Mouse (Mus musculus) Patski (cell line): ENCODE results near the gene Fbxo46. TPM values are rescaled to one million over a fixed set of nuclear protein-coding genes. Genes with fewer than 3 reads are reported as not detected.

ENCODE experiments used
- ATAC-seq: fragments of 100-300 bp; one replicate; pipeline ENCODE4 v1.8.0; 2021
- CTCF ChIA-PET: fragments of 350-600 bp; sonication (Branson Sonifier 250); formaldehyde crosslinking; loops from one replicate; lab custom pipeline; 2022; ENCODE audit warnings: inconsistent platforms; lab: Charles Lee
- POLR2A ChIA-PET: fragments of 350-600 bp; sonication (Branson Sonifier 250); formaldehyde crosslinking; loops from one replicate; lab custom pipeline; 2022; ENCODE audit warnings: antibody characterized with exemption, inconsistent platforms; lab: Charles Lee
- DNase-seq: peaks from one replicate; pipeline ENCODE4 v3.0.0-alpha.2; 2011; ENCODE audit warnings: low read depth, low spot score
- H3K27me3 ChIP-seq: fragments of 371-371 bp; one replicate; pipeline ENCODE4 v1.5.1; 2021
- CTCF ChIP-seq: fragments of 100-300 bp; IDR thresholded peaks from one replicate; pipeline ENCODE4 v1.5.1; 2021
- in situ Hi-C: fragments of 300-500 bp; cut with MboI; formaldehyde crosslinking; loops from 3 replicates; pipeline ENCODE4 v1.11.1; 2018; ENCODE audit warnings: low pct_unique_long_range_greater_than_20kb, mixed read lengths
- polyA plus RNA-seq: library from polyadenylated mRNA; unstranded; gene quantifications from one replicate; pipeline ENCODE4 v1.2.3, GENCODE M21; 2021

Gene Fbxo46
- polyA plus RNA-seq, 1 experiment from 2014 or later, result 13.0 TPM

- TF ChIP-seq CTCF, result no peak
- in situ Hi-C loops, result no loop called here
- H3K27me3 ChIP-seq, result no peaks in the 10 kb centered on the region
- CTCF ChIA-PET, result interaction anchor here (0.9 to 1.3 kb wide), 5 partner anchors 13 to 51 kb away, joined by 3 to 9 read pairs (median 4); no protein-coding TSS in a partner anchor
- DNase-seq (no peak), ATAC-seq (no peak)
- POLR2A ChIA-PET, result no interaction called here
Observed at GRCm38 (mm10) chr7:19158601-19159000, 38.9 kb downstream of the Fbxo46 start.

GRCm38 (mm10) chr7:19159411-19159810 lies 39.8 kb downstream of the Fbxo46 start:
- in situ Hi-C loops, result no loop called here
- ATAC-seq (no peak), DNase-seq (no peak)
- H3K27me3 ChIP-seq, result no peaks in the 10 kb centered on the region
- CTCF ChIA-PET, result no interaction called here
- TF ChIP-seq CTCF, result no peak
- POLR2A ChIA-PET, result no interaction called here

DNA sequence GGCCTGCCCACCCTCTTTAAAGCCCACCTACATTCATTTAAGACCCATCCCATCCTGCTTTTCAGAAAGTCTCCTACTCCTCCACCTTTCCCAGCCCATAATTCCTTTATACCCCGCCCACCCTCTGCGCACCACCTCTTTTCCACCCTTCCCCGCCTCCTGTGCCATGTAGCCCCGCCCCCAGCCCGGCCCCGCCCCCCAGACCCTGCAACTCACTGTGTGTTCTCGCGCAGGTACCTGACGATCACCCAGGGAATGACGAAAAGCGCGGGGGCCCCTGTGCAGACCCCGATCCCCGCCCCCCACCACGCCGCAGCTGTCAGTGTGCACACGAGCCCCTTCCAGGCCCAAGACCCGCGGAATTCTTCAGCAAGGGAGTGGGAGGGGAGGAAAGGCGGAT lies 40.5 kb downstream of the Fbxo46 start:
- DNase-seq (no peak), ATAC-seq (no peak)
- ChIA-PET POLR2A (no interaction called here), CTCF (no interaction called here)
- peaks cover 2% of the 10 kb centered on the region for H3K27me3 ChIP-seq
- no peak for TF ChIP-seq CTCF
- in situ Hi-C loops, result loop anchor here (10.0 kb wide), 1 partner anchor 125 kb away; the partner anchor contains the start of genes Ppm1n and Rtn2

GRCm38 (mm10) chr7:19162928-19163327 lies 43.3 kb downstream of the Fbxo46 start:
- ATAC-seq, result no peak
- no peak for DNase-seq
- H3K27me3 ChIP-seq, result peaks cover 4% of the 10 kb centered on the region
- no peak for TF ChIP-seq CTCF
- ChIA-PET CTCF (interaction anchor here (1.2 kb wide), 1 partner anchor 14 kb away, joined by 4 read pairs; no protein-coding TSS in a partner anchor), POLR2A (no interaction called here)
- in situ Hi-C loops, result loop anchor here (10.0 kb wide), 1 partner anchor 122 kb away; the partner anchor contains the start of genes Ppm1n and Rtn2

DNA sequence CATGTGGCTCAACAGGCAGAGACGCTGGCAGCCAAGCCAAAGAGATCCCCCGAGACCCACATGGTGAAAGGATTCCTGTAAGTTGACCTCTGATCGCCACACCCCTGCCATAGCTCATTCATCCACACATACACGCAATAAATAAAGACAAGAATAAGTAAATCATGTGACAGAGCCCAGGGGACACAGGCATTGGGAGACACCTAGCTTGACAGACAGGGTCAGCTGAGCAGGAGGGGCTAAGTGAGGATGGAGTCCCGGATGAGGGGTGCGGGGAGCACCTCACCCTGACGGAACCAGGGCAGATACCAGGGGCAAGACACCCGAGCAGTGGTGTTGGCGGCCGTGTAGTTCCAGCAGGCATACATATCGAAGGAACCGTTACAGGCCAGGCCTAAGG lies 44.1 kb downstream of the Fbxo46 start:
- CTCF ChIA-PET, result interaction anchor here (0.8 to 1.2 kb wide), 3 partner anchors 9 to 45 kb away, joined by 4 read pairs; no protein-coding TSS in a partner anchor
- TF ChIP-seq CTCF, result no peak
- POLR2A ChIA-PET, result no interaction called here
- H3K27me3 ChIP-seq, result peaks cover 7% of the 10 kb centered on the region
- DNase-seq (no peak), ATAC-seq (no peak)
- in situ Hi-C loops, result loop anchor here (10.0 kb wide), 1 partner anchor 121 kb away; the partner anchor contains the start of genes Ppm1n and Rtn2

DNA sequence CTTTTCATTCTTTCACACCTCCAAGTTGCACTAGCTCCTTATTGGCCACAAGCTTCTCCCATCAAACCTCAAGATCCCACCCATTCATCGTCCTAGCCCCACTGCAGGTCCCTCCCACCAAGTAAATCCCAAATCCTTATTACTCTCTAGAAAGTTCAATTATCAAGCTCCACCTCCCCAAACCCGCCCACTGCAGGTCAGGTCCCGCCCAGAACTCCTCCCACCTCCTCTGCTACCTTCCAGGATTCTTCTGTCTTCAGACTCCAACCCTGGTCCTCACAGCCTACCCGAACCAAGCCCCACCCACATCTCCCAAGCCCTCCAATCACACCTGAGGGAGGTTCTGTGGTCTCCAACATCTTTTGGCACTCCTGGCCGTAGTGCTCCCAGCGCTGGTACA lies 44.5 kb downstream of the Fbxo46 start:
- CTCF ChIA-PET, result interaction anchor here (0.8 to 1.2 kb wide), 3 partner anchors 9 to 45 kb away, joined by 4 read pairs; no protein-coding TSS in a partner anchor

GRCm38 (mm10) chr7:19164978-19165377 lies 45.3 kb downstream of the Fbxo46 start:
- CTCF ChIA-PET, result interaction anchor here (1.8 kb wide), 1 partner anchor 13 kb away, joined by 5 read pairs; no protein-coding TSS in a partner anchor
- in situ Hi-C loops, result loop anchor here (5.0 to 10.0 kb wide), 2 partner anchors 42 to 120 kb away; partner anchors contain the start of genes Ppm1n and Rtn2
- ATAC-seq (no peak), DNase-seq (no peak)
- POLR2A ChIA-PET, result no interaction called here
- H3K27me3 ChIP-seq, result peaks cover 7% of the 10 kb centered on the region
- no peak for TF ChIP-seq CTCF

More for the DNA sequence above, 44.5 kb downstream of the Fbxo46 start:
- POLR2A ChIA-PET, result no interaction called here
- DNase-seq (no peak), ATAC-seq (no peak)
- TF ChIP-seq CTCF, result no peak
- in situ Hi-C loops, result loop anchor here (10.0 kb wide), 1 partner anchor 121 kb away; the partner anchor contains the start of genes Ppm1n and Rtn2
- H3K27me3 ChIP-seq, result peaks cover 7% of the 10 kb centered on the region

GRCm38 (mm10) chr7:19165656-19166423 lies 46.2 kb downstream of the Fbxo46 start, which contains the start of gene Gipr:
TSS of gene Gipr (minus strand) at chr7:19166127.
- CTCF ChIA-PET, result interaction anchor here (1.8 kb wide), 1 partner anchor 13 kb away, joined by 5 read pairs; no protein-coding TSS in a partner anchor

DNA sequence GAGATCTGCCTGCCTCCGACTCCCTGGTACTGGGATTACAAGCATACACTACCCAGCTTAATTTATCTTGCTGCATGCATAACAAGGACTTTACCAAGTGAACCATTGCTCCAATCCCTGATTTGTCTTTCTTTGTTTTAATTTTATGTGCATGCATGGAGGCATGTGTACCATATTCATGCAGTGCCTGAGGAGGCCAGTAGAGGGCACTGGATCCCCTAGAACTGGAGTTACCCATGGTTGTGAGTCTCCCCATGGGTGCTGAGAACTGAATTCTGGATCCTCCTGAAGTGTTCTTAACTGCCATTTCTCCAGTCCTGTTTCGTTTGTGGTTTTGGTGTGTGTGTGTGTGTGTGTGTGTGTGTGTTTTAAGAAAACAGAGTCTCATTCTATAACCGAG lies 47.3 kb downstream of the Fbxo46 start:
- in situ Hi-C loops, result loop anchor here (5.0 to 10.0 kb wide), 2 partner anchors 40 to 118 kb away; partner anchors contain the start of genes Ppm1n and Rtn2
- CTCF ChIA-PET, result interaction anchor here (1.8 kb wide), 1 partner anchor 11 kb away, joined by 5 read pairs; no protein-coding TSS in a partner anchor
- peaks cover 7% of the 10 kb centered on the region for H3K27me3 ChIP-seq
- ATAC-seq (no peak), DNase-seq (no peak)
- TF ChIP-seq CTCF, result no peak
- POLR2A ChIA-PET, result no interaction called here

More at GRCm38 (mm10) chr7:19165656-19166423, 46.2 kb downstream of the Fbxo46 start, which contains the start of gene Gipr:
- TF ChIP-seq CTCF, result no peak
- POLR2A ChIA-PET, result no interaction called here
- peaks cover 7% of the 10 kb centered on the region for H3K27me3 ChIP-seq
- in situ Hi-C loops, result loop anchor here (5.0 to 10.0 kb wide), 2 partner anchors 41 to 119 kb away; partner anchors contain the start of genes Ppm1n and Rtn2
- no peak for ATAC-seq
- no peak for DNase-seq

DNA sequence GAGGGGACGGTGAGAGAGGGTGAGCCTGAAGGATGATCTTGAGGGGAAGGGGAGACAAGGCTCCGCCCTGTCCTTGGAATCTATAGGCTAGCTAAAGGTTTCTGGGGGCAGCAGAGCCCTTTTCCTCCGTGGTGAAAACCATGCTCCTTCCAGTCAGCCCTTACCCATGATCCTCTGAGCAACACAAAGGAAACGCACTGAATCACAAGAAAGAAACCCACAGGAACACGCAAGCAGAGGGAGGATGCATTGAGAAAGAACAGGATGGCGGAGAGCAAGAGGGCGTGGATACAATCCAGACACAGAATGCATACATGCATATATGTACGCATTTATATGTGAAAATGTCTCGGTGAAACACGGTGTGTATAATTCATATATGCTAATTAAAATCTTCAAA lies 49.8 kb downstream of the Fbxo46 start:
- in situ Hi-C loops, result loop anchor here (5.0 to 10.0 kb wide), 2 partner anchors 38 to 115 kb away; partner anchors contain the start of genes Ppm1n and Rtn2
- peaks cover 7% of the 10 kb centered on the region for H3K27me3 ChIP-seq
- no peak for ATAC-seq
- ChIA-PET CTCF (interaction anchor here (0.7 kb wide), 1 partner anchor 14 kb away, joined by 3 read pairs; no protein-coding TSS in a partner anchor), POLR2A (no interaction called here)
- DNase-seq, result no peak
- no peak for TF ChIP-seq CTCF
